Mouse (Mus musculus): Measurements from ENCODE around the gene Hoxa2.

Gene Hoxa2

GRCm38 (mm10) chr6:52162611-52163365, 1.8 kb downstream of the Hoxa2 start:
- no peak for DNase-seq

- no peak for DNase-seq
Observed at GRCm38 (mm10) chr6:52162093-52162380, 2.6 kb downstream of the Hoxa2 start.

GRCm38 (mm10) chr6:52161336-52162092, 3.1 kb downstream of the Hoxa2 start:
- no peak for DNase-seq

- DNase-seq: no peak
Observed at GRCm38 (mm10) chr6:52160511-52161335, 3.9 kb downstream of the Hoxa2 start.

- no peak for DNase-seq
Observed at GRCm38 (mm10) chr6:52159979-52160378, 4.7 kb downstream of the Hoxa2 start.

- no peak for DNase-seq
Observed at GRCm38 (mm10) chr6:52159164-52159761, 5.4 kb downstream of the Hoxa2 start.

- DNase-seq: no peak
Observed at GRCm38 (mm10) chr6:52158276-52159051, 6.2 kb downstream of the Hoxa2 start, which contains the start of gene Hoxa1. TSS of gene Hoxa1 (minus strand) at chr6:52158317.

GRCm38 (mm10) chr6:52157466-52158275, 7.0 kb downstream of the Hoxa2 start:
- no peak for DNase-seq

GRCm38 (mm10) chr6:52156551-52157200, 8.0 kb downstream of the Hoxa2 start:
- no peak for DNase-seq

- no peak for DNase-seq
Observed at GRCm38 (mm10) chr6:52155471-52155870, 9.2 kb downstream of the Hoxa2 start.

- no peak for DNase-seq
Observed at GRCm38 (mm10) chr6:52154044-52154443, 10.6 kb downstream of the Hoxa2 start.

GRCm38 (mm10) chr6:52153270-52153669, 11.4 kb downstream of the Hoxa2 start:
- no peak for DNase-seq

- DNase-seq: no peak
Observed at GRCm38 (mm10) chr6:52152226-52153193, 12.1 kb downstream of the Hoxa2 start.

GRCm38 (mm10) chr6:52151571-52151970, 13.1 kb downstream of the Hoxa2 start:
- DNase-seq: no peak

GRCm38 (mm10) chr6:52150401-52150966, 14.1 kb downstream of the Hoxa2 start:
- DNase-seq: no peak

- no peak for DNase-seq
Observed at GRCm38 (mm10) chr6:52139115-52139514, 25.5 kb downstream of the Hoxa2 start.

- DNase-seq: no peak
Observed at GRCm38 (mm10) chr6:52138576-52138975, 26.1 kb downstream of the Hoxa2 start.

GRCm38 (mm10) chr6:52137841-52138535, 26.6 kb downstream of the Hoxa2 start:
- no peak for DNase-seq

GRCm38 (mm10) chr6:52123673-52124072, 41.0 kb downstream of the Hoxa2 start:
- DNase-seq: no peak
